Mouse (Mus musculus) T-cell, adult 2 months (primary cell): ENCODE data around the gene Adgrg2.

Source experiments
- DNase-seq: peaks from one replicate; pipeline ENCODE4 v3.0.0; 2022; ENCODE audit warnings: low spot score

Gene Adgrg2

GRCm38 (mm10) chrX:160390464-160390956 is at the start of gene Adgrg2:
TSS of gene Adgrg2 (plus strand) at chrX:160390690.
- no peak for DNase-seq

GRCm38 (mm10) chrX:160350995-160351394 is 39.5 kb upstream of the Adgrg2 start:
- DNase-seq, result no peak

- no peak for DNase-seq
Measured at GRCm38 (mm10) chrX:160351967-160352677, 38.4 kb upstream of the Adgrg2 start.

GRCm38 (mm10) chrX:160384748-160385501 is 5.6 kb upstream of the Adgrg2 start:
- no peak for DNase-seq

- no peak for DNase-seq
Measured at GRCm38 (mm10) chrX:160385502-160385772, 5.1 kb upstream of the Adgrg2 start.

GRCm38 (mm10) chrX:160412930-160413453 is 22.5 kb downstream of the Adgrg2 start:
- DNase-seq, result no peak

GRCm38 (mm10) chrX:160413881-160414395 is 23.4 kb downstream of the Adgrg2 start:
- DNase-seq, result no peak

- no peak for DNase-seq
Measured at GRCm38 (mm10) chrX:160418397-160418796, 27.9 kb downstream of the Adgrg2 start.

GRCm38 (mm10) chrX:160423737-160424136 is 33.2 kb downstream of the Adgrg2 start:
- DNase-seq, result no peak

GRCm38 (mm10) chrX:160426486-160426885 is 36.0 kb downstream of the Adgrg2 start:
- no peak for DNase-seq

GRCm38 (mm10) chrX:160426930-160427329 is 36.4 kb downstream of the Adgrg2 start:
- DNase-seq, result no peak

GRCm38 (mm10) chrX:160432192-160432591 is 41.7 kb downstream of the Adgrg2 start:
- DNase-seq, result no peak

GRCm38 (mm10) chrX:160441272-160441671 is 50.8 kb downstream of the Adgrg2 start:
- no peak for DNase-seq

- DNase-seq, result no peak
Measured at GRCm38 (mm10) chrX:160448351-160448750, 57.9 kb downstream of the Adgrg2 start.

GRCm38 (mm10) chrX:160449363-160449762 is 58.9 kb downstream of the Adgrg2 start:
- no peak for DNase-seq

GRCm38 (mm10) chrX:160455686-160456085 is 65.2 kb downstream of the Adgrg2 start:
- no peak for DNase-seq

GRCm38 (mm10) chrX:160471257-160471786 is 80.8 kb downstream of the Adgrg2 start:
- no peak for DNase-seq

- DNase-seq, result no peak
Measured at GRCm38 (mm10) chrX:160489784-160490183, 99.3 kb downstream of the Adgrg2 start.

- no peak for DNase-seq
Measured at GRCm38 (mm10) chrX:160494333-160494732, 103.8 kb downstream of the Adgrg2 start.

- no peak for DNase-seq
Measured at GRCm38 (mm10) chrX:160494921-160495320, 104.4 kb downstream of the Adgrg2 start.

- no peak for DNase-seq
Measured at GRCm38 (mm10) chrX:160496473-160496872, 106.0 kb downstream of the Adgrg2 start.

GRCm38 (mm10) chrX:160501095-160501494 is 110.6 kb downstream of the Adgrg2 start:
- no peak for DNase-seq

GRCm38 (mm10) chrX:160501687-160502047 is 111.2 kb downstream of the Adgrg2 start:
- no peak for DNase-seq
